Mouse (Mus musculus): Measurements from ENCODE around the gene Olfr131.
"Not testable (repeated sequence)": the region's sequence is repeated elsewhere in the genome, so short reads cannot be mapped to it uniquely, and the experiment has no call there.

- not testable (repeated sequence) for TF ChIP-seq TAL1, GATA1 (IDR thresholded peaks at IDR 0.05; ENCODE audit: low read length)
These were observed 35.7 kb upstream of the Olfr131 start for GRCm38 (mm10) chr17:38124199-38124598.

All from erythroblast, embryonic 14.5 days (primary cell).